Mouse (Mus musculus) gonadal fat pad, adult 2 months (tissue): ENCODE measurements around the gene Gm29797. TPM values are rescaled to one million over a fixed set of nuclear protein-coding genes. Genes with fewer than 3 reads are reported as not detected.

ENCODE experiments used
- DNase-seq: peaks from one replicate; pipeline ENCODE4 v3.0.0-alpha.2; 2012; ENCODE audit warnings: low read depth
- polyA plus RNA-seq: library from polyadenylated mRNA; depleted of rRNA; stranded (reverse); fragments of >200 nt; gene quantifications from 2 replicates; pipeline ENCODE4 v1.2.3, GENCODE M21; 2012; rRNA removed

Gm29797 gene
- not detected in 2 replicates for polyA plus RNA-seq

- DNase-seq, result no peak
Measured at GRCm38 (mm10) chr2:181656734-181657133, at the start of gene Gm29797. Gm29797 (plus strand) TSS chr2:181657034.

GRCm38 (mm10) chr2:181618761-181619495 is 37.9 kb upstream of the Gm29797 start:
- no peak for DNase-seq

GRCm38 (mm10) chr2:181623401-181623800 is 33.4 kb upstream of the Gm29797 start:
- no peak for DNase-seq

- DNase-seq, result no peak
Measured at GRCm38 (mm10) chr2:181628471-181628870, 28.4 kb upstream of the Gm29797 start.

- no peak for DNase-seq
Measured at GRCm38 (mm10) chr2:181632624-181633023, 24.2 kb upstream of the Gm29797 start.

- DNase-seq, result no peak
Measured at GRCm38 (mm10) chr2:181635865-181636264, 21.0 kb upstream of the Gm29797 start.

- DNase-seq, result no peak
Measured at GRCm38 (mm10) chr2:181644361-181644760, 12.5 kb upstream of the Gm29797 start.

- no peak for DNase-seq
Measured at GRCm38 (mm10) chr2:181645666-181646065, 11.2 kb upstream of the Gm29797 start.

- no peak for DNase-seq
Measured at GRCm38 (mm10) chr2:181646626-181647472, 10.0 kb upstream of the Gm29797 start.

GRCm38 (mm10) chr2:181648926-181649325 is 7.9 kb upstream of the Gm29797 start:
- no peak for DNase-seq

GRCm38 (mm10) chr2:181653065-181653464 is 3.8 kb upstream of the Gm29797 start:
- no peak for DNase-seq

- no peak for DNase-seq
Measured at GRCm38 (mm10) chr2:181653523-181653922, 3.3 kb upstream of the Gm29797 start.

GRCm38 (mm10) chr2:181657441-181657840 is 607 bp downstream of the Gm29797 start:
- no peak for DNase-seq

GRCm38 (mm10) chr2:181658528-181658927 is 1.7 kb downstream of the Gm29797 start:
- DNase-seq, result no peak

GRCm38 (mm10) chr2:181658930-181659555 is 2.2 kb downstream of the Gm29797 start:
- no peak for DNase-seq

- no peak for DNase-seq
Measured at GRCm38 (mm10) chr2:181659609-181660055, 2.8 kb downstream of the Gm29797 start.

- DNase-seq, result no peak
Measured at GRCm38 (mm10) chr2:181662620-181663297, 5.9 kb downstream of the Gm29797 start.

GRCm38 (mm10) chr2:181663298-181663630 is 6.4 kb downstream of the Gm29797 start:
- DNase-seq, result no peak

GRCm38 (mm10) chr2:181670285-181670912 is 13.6 kb downstream of the Gm29797 start:
- no peak for DNase-seq

GRCm38 (mm10) chr2:181670913-181671311 is 14.1 kb downstream of the Gm29797 start:
- DNase-seq, result no peak

- DNase-seq, result no peak
Measured at GRCm38 (mm10) chr2:181671326-181671725, 14.5 kb downstream of the Gm29797 start, which contains the start of gene Sox18. Sox18 (minus strand) TSS chr2:181671640.
